Mouse (Mus musculus): ENCODE data around the gene Tsr1. TPM values are rescaled to one million over a fixed set of nuclear protein-coding genes. Genes with fewer than 3 reads are reported as not detected.

Tsr1 gene
- total RNA-seq, 2 experiments from 2014 or later: 50.0 to 67.8 TPM

Other genes with a start within 250 kb of the Tsr1 start
- 35.5 and 40.7 TPM in 2 replicates for gene Cluh, start 248.6 kb upstream of the Tsr1 start, total RNA-seq (2015)
- gene Cluh, start 248.6 kb upstream of the Tsr1 start, total RNA-seq (2017): 36.4 and 38.3 TPM in 2 replicates
- gene Pafah1b1, start 173.4 kb upstream of the Tsr1 start, total RNA-seq (2015): 47.4 and 49.4 TPM in 2 replicates
- 49.0 and 51.1 TPM in 2 replicates for gene Pafah1b1, start 173.4 kb upstream of the Tsr1 start, total RNA-seq (2017)
- 13.9 and 14.3 TPM in 2 replicates for gene Mettl16, start 127.2 kb upstream of the Tsr1 start, total RNA-seq (2015)
- 36.2 and 45.6 TPM in 2 replicates for gene Mettl16, start 127.2 kb upstream of the Tsr1 start, total RNA-seq (2017)
- 13.1 and 15.0 TPM in 2 replicates for gene Mnt, start 67.2 kb upstream of the Tsr1 start, total RNA-seq (2015)
- gene Mnt, start 67.2 kb upstream of the Tsr1 start, total RNA-seq (2017): 2.7 and 3.2 TPM in 2 replicates
- 4.1 and 4.5 TPM in 2 replicates for gene Sgsm2, start 1.0 kb upstream of the Tsr1 start, total RNA-seq (2015)
- gene Sgsm2, start 1.0 kb upstream of the Tsr1 start, total RNA-seq (2017): 3.7 and 6.9 TPM in 2 replicates
- 15.3 and 23.1 TPM in 2 replicates for gene Smg6, start 27.8 kb downstream of the Tsr1 start, total RNA-seq (2015)
- gene Smg6, start 27.8 kb downstream of the Tsr1 start, total RNA-seq (2017): 29.5 and 32.7 TPM in 2 replicates
- gene Srr, start 27.9 kb downstream of the Tsr1 start, total RNA-seq (2015): 5.8 and 6.3 TPM in 2 replicates
- 4.4 and 6.1 TPM in 2 replicates for gene Srr, start 27.9 kb downstream of the Tsr1 start, total RNA-seq (2017)